Mouse (Mus musculus): ENCODE data around the gene Zdhhc7. TPM values are rescaled to one million over a fixed set of nuclear protein-coding genes. Genes with fewer than 3 reads are reported as not detected.

The Zdhhc7 gene
- total RNA-seq (2023), result 10 to 100 TPM; 38.0 to 39.4 TPM

GRCm38 (mm10) chr8:120101068-120101972 lies at the start of gene Zdhhc7:
Gene Zdhhc7 (minus strand): TSS chr8:120101482.

GRCm38 (mm10) chr8:120113758-120114255 lies 12.5 kb upstream of the Zdhhc7 start, which contains the start of gene 6430548M08Rik:
Gene 6430548M08Rik (plus strand): TSS chr8:120114152.

Other genes with a start within 250 kb of the Zdhhc7 start
- gene Klhl36, start 239.2 kb downstream of the Zdhhc7 start, total RNA-seq (2023), result 10 to 100 TPM; 11.0 to 11.7 TPM
- 100 to 1,000 TPM; 119 to 121 TPM for gene Usp10, start 191.1 kb downstream of the Zdhhc7 start, total RNA-seq (2023)
- gene Gm20388, start 190.6 kb downstream of the Zdhhc7 start, total RNA-seq (2023), result 10 to 100 TPM; 17.6 to 25.1 TPM
- gene Crispld2, start 109.0 kb downstream of the Zdhhc7 start, total RNA-seq (2023), result not detected
- gene 6430548M08Rik, start 12.7 kb upstream of the Zdhhc7 start, total RNA-seq (2023), result 1 to 10 TPM in 1 of 2 experiments, under 1 TPM in 1; 0.84 to 2.1 TPM
- not detected for gene Fam92b, start 76.0 kb upstream of the Zdhhc7 start, total RNA-seq (2023)
- 10 to 100 TPM; 52.6 to 54.4 TPM for gene Gse1, start 127.0 kb upstream of the Zdhhc7 start, total RNA-seq (2023)